Mouse (Mus musculus) megakaryocyte, embryonic 14.5 days (primary cell): ENCODE measurements around the gene Srms.

Experiments
- FLI1 ChIP-seq: IDR thresholded peaks from 2 replicates; pipeline ENCODE4 v1.6.1; 2012; ENCODE audit warnings: low read length, inconsistent platforms, mixed read lengths
- GATA1 ChIP-seq: IDR thresholded peaks from 3 replicates; pipeline ENCODE4 v1.6.1; 2012; ENCODE audit warnings: mixed read lengths, low read length, inconsistent platforms, borderline replicate concordance

DNA sequence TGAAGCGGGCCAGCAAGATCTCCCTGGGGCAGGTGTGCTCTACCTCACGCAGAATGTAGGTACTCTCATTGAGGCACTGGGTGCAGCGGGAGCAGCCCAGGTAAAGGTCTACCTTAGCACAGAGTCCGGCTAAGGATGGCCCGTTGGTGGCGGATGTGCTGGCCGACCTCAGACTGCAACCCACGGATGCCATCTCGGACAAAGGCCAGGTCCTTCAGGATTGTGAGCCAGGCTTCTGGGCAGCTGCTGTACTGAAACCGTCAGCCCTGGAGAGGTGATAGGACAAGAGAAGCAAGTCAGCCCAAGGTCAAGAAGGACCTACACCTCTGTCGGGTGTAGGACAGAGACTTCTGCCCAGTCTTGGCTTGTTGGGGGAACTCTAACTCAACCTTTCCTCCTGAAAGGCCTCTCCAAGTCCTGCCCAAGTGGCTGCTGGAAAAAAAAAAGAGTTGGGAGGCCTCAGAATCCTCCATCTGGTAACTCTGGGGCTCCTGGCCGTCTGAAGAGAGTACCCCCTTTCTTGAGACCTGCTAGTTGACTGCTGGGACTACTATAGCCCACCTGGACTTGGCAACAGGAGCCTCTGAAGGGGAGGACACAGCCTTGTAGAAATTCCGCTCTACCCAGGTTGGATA, 27.9 kb upstream of the Srms start:
- no peak for TF ChIP-seq GATA1
- TF ChIP-seq FLI1: no peak
